Mouse (Mus musculus): ENCODE data around the gene Atxn7l2.

DNA sequence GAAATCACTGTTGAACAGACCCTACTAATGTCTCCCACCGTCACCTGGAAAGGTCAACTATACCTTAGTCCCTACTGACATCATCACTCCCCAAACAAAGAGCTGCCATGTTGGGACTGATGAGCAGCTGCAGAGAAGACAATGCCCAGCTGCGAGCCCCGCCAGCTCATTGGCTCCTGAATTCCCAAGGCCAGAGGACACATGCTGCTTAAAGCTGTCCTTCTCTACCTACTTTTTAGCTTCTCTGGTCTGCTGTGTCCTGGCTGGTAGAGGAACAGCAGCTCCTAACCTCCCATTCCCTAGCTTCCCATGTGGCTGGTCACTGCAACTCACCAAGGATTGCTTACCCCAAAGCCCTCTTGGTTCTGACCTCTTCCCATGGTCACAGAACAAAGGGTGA is 58.4 kb downstream of the Atxn7l2 start:
- TF ChIP-seq CTCF (IDR thresholded peaks at IDR 0.05) (no peak), EP300 (IDR thresholded peaks at IDR 0.05; ENCODE audit: insufficient read depth, low read depth, low read length) (no peak), POLR2A (IDR thresholded peaks at IDR 0.05; ENCODE audit: insufficient read depth, low read depth, low read length) (no peak)

Measured in heart, adult 2 months (tissue).